Mouse (Mus musculus): ENCODE results near the gene Bcl9. TPM values are rescaled to one million over a fixed set of nuclear protein-coding genes. Genes with fewer than 3 reads are reported as not detected.
A peak's percentile ranks its signal among the peaks of the same experiment; 100 is the strongest.

The Bcl9 gene
- total RNA-seq, 2 experiments from 2014 or later, result 0.66 to 5.4 TPM

- peak; percentile 55; the same call in 1 of the 2 replicates for ATAC-seq (replicated peaks; ENCODE audit: low FRiP score, low TSS enrichment, poor library complexity, severe bottlenecking)
These were observed 101.1 kb downstream of the Bcl9 start for GRCm38 (mm10) chr3:97196571-97196970.

GRCm38 (mm10) chr3:97185098-97185860, 112.4 kb downstream of the Bcl9 start:
- ATAC-seq (replicated peaks; ENCODE audit: low FRiP score, low TSS enrichment, poor library complexity, severe bottlenecking), result peak; percentile 73

GRCm38 (mm10) chr3:97183810-97184209, 113.9 kb downstream of the Bcl9 start:
- ATAC-seq (replicated peaks; ENCODE audit: low FRiP score, low TSS enrichment, poor library complexity, severe bottlenecking), result peak; percentile 68

GRCm38 (mm10) chr3:97180527-97180926, 117.2 kb downstream of the Bcl9 start:
- no peak for ATAC-seq (replicated peaks; ENCODE audit: low FRiP score, low TSS enrichment, poor library complexity, severe bottlenecking)

- no peak for ATAC-seq (replicated peaks; ENCODE audit: low FRiP score, low TSS enrichment, poor library complexity, severe bottlenecking)
These were observed 118.8 kb downstream of the Bcl9 start for GRCm38 (mm10) chr3:97178885-97179284.

- no peak for ATAC-seq (replicated peaks; ENCODE audit: low FRiP score, low TSS enrichment, poor library complexity, severe bottlenecking)
These were observed 125.1 kb downstream of the Bcl9 start for GRCm38 (mm10) chr3:97172632-97173031.

- no peak for ATAC-seq (replicated peaks; ENCODE audit: low FRiP score, low TSS enrichment, poor library complexity, severe bottlenecking)
These were observed 125.5 kb downstream of the Bcl9 start for GRCm38 (mm10) chr3:97172231-97172630.

- ATAC-seq (replicated peaks; ENCODE audit: low FRiP score, low TSS enrichment, poor library complexity, severe bottlenecking), result no peak
These were observed 126.2 kb downstream of the Bcl9 start for GRCm38 (mm10) chr3:97171531-97171930.

- no peak for ATAC-seq (replicated peaks; ENCODE audit: low FRiP score, low TSS enrichment, poor library complexity, severe bottlenecking)
These were observed 130.6 kb downstream of the Bcl9 start for GRCm38 (mm10) chr3:97167126-97167525.

- ATAC-seq (replicated peaks; ENCODE audit: low FRiP score, low TSS enrichment, poor library complexity, severe bottlenecking), result peak; percentile 90
These were observed 133.2 kb downstream of the Bcl9 start for GRCm38 (mm10) chr3:97164477-97164876.

- no peak for ATAC-seq (replicated peaks; ENCODE audit: low FRiP score, low TSS enrichment, poor library complexity, severe bottlenecking)
These were observed 135.9 kb downstream of the Bcl9 start for GRCm38 (mm10) chr3:97161773-97162172.

GRCm38 (mm10) chr3:97160908-97161307, 136.8 kb downstream of the Bcl9 start:
- no peak for ATAC-seq (replicated peaks; ENCODE audit: low FRiP score, low TSS enrichment, poor library complexity, severe bottlenecking)

- no peak for ATAC-seq (replicated peaks; ENCODE audit: low FRiP score, low TSS enrichment, poor library complexity, severe bottlenecking)
These were observed 137.7 kb downstream of the Bcl9 start for GRCm38 (mm10) chr3:97159986-97160385.

- ATAC-seq (replicated peaks; ENCODE audit: low FRiP score, low TSS enrichment, poor library complexity, severe bottlenecking), result no peak
These were observed 138.2 kb downstream of the Bcl9 start for GRCm38 (mm10) chr3:97159509-97159850.

GRCm38 (mm10) chr3:97158611-97159508, 138.9 kb downstream of the Bcl9 start, which contains the start of gene Acp6:
TSS of gene Acp6 (plus strand) at chr3:97158777.
- peak; percentile 90 for ATAC-seq (replicated peaks; ENCODE audit: low FRiP score, low TSS enrichment, poor library complexity, severe bottlenecking)

GRCm38 (mm10) chr3:97157958-97158599, 139.6 kb downstream of the Bcl9 start:
- peak; percentile 38 for ATAC-seq (replicated peaks; ENCODE audit: low FRiP score, low TSS enrichment, poor library complexity, severe bottlenecking)

GRCm38 (mm10) chr3:97157308-97157707, 140.4 kb downstream of the Bcl9 start:
- no peak for ATAC-seq (replicated peaks; ENCODE audit: low FRiP score, low TSS enrichment, poor library complexity, severe bottlenecking)

GRCm38 (mm10) chr3:97156431-97156830, 141.3 kb downstream of the Bcl9 start:
- ATAC-seq (replicated peaks; ENCODE audit: low FRiP score, low TSS enrichment, poor library complexity, severe bottlenecking), result no peak
